Mouse (Mus musculus) C2C12 (cell line): ENCODE data around the gene B4galt3.
"Not testable (repeated sequence)": the region's sequence is repeated elsewhere in the genome, so short reads cannot be mapped to it uniquely, and the experiment has no call there.

ENCODE experiments used
- CTCF ChIP-seq: IDR thresholded peaks from one replicate; pipeline ENCODE4 v1.5.1; 2011; ENCODE audit not compliant: control insufficient read depth, insufficient read depth, insufficient read length
- MAX ChIP-seq: IDR thresholded peaks from one replicate; pipeline ENCODE4 v1.6.1; 2011; ENCODE audit warnings: mild to moderate bottlenecking, control low read depth
- MYOD1 ChIP-seq: IDR thresholded peaks from one replicate; pipeline ENCODE4 v1.6.1; 2011; ENCODE audit warnings: low read depth; ENCODE audit not compliant: control insufficient read depth, insufficient read length
- MYOG ChIP-seq: IDR thresholded peaks from one replicate; pipeline ENCODE4 v1.6.1; 2011; ENCODE audit not compliant: control insufficient read depth, insufficient read length; ENCODE audit errors: extremely low read depth
- USF1 ChIP-seq: IDR thresholded peaks from one replicate; pipeline ENCODE4 v1.6.1; 2011; ENCODE audit warnings: low read depth, mild to moderate bottlenecking, control low read depth, moderate library complexity

DNA sequence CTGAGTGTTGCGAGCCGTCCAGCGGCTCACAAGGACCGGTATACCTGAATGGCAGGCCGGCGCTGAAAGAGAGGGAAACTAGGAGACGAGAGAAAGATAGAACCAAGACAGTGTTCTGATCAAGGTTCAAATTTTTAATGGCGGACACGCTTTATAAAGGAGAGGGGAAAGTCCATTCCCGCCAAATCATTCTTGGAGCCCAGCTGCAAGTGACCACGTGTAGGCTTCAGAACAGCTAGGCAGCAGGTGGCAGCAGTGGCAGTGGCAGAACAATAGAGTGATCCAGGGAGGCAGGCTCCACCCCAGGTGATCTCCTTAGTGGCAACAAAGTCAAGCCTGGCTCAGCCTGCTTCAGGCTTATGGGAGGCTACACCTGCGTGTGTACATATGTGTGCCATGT is 28.2 kb upstream of the B4galt3 start:
- TF ChIP-seq CTCF, USF1, MYOG, MYOD1, MAX: not testable (repeated sequence)
